Mouse (Mus musculus) kidney, postnatal 36 days (tissue): ENCODE measurements at regions not wholly inside any gene's neighbourhood (a gene's known extent, or its start where the extent isn't known, plus 50 kb on each side); places are given as distances from the start of the nearest gene placed in this dataset.

Experiments
- DNase-seq, 2 experiments: peaks; one replicate each; pipeline ENCODE4 v3.0.0; 2021 to 2022; ENCODE audit warnings: mixed read lengths in 2 of 2

GRCm38 (mm10) chr19:48864151-48864740 lies 658.4 kb downstream of the Sorcs3 start:
- peak; percentile 48 to 84 for DNase-seq

GRCm38 (mm10) chr19:48871601-48872000 lies 665.8 kb downstream of the Sorcs3 start:
- peak; percentile 44 to 50 for DNase-seq

DNA sequence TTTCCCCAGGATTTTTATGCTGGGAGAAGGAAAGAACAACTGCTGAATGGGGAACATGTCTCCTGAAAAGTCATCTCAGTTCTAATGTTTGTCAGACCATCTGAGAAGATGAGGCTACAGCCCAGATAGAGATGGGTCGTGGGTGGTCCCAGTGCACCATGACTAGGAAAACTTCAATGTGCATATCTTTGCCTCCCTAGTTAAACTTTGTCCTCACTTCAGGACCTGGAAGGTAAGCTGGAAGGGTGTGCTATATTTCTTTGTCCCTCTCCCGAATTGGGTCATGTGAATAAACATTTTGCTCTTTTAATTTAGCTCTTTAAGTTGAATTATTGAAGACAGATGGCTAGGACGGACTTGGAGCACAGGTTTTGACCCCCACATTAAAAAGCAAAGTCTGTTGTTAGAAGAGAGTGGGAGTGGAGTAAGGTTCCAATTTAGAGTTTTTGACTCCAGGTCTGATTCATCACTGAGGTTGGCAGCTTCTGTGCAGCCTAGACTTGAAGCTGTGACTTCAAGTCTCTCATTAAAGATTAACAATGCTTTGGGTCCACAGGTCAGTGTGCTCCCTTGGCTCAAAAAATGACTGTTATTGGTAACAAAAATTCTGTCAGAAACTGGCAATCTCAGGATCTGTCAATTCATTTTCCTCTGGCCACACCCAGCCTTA lies 675.8 kb downstream of the Sorcs3 start:
- peak; percentile 30 to 62 for DNase-seq

GRCm38 (mm10) chr19:48908236-48908635 lies 702.4 kb downstream of the Sorcs3 start:
- DNase-seq, result no peak

GRCm38 (mm10) chr19:48913011-48913410 lies 707.2 kb downstream of the Sorcs3 start:
- DNase-seq, result no peak

- no peak for DNase-seq
These were observed 713.8 kb downstream of the Sorcs3 start for GRCm38 (mm10) chr19:48919638-48920037.

DNA sequence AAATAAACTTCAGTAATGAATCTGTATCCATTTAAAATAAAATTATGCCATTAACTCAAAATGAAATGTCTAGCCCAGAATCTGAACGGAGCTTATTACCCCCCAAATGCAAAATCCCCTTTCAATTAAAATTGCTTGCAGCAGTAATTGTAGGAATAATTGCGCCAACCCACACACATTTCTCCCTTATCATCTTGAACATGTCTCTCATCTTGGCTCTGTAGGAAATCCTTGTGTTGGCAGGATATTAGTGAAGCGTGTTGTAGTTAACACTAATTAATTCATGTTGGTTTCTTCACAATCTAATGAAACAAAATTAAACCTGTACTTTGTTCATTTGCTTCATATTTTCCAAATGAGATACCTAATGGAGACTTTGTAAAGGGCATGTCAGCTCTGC lies 741.8 kb downstream of the Sorcs3 start:
- no peak for DNase-seq
